Mouse (Mus musculus): Measurements from ENCODE around the gene Crabp1. TPM values are rescaled to one million over a fixed set of nuclear protein-coding genes. Genes with fewer than 3 reads are reported as not detected.

Gene Crabp1
- polyA plus RNA-seq, 1 experiment from 2014 or later: 126 TPM

GRCm38 (mm10) chr9:54784003-54784402 lies 19.5 kb downstream of the Crabp1 start:
- ATAC-seq (ENCODE audit: insufficient number of reproducible peaks, insufficient read depth, low FRiP score, low read depth): peak; percentile 75; the same call in 1 of the 2 replicates
- H3K4me2 ChIP-seq (replicated peaks; ENCODE audit: low read depth, low read length): no peak overlapping the region
- H3K9me3 ChIP-seq (ENCODE audit: control insufficient read depth, low read depth, low read length): no peaks in the 10 kb centered on the region
- WGBS: 30% methylated on average over 3 of the region's 3 CpGs
- H3K4me1 ChIP-seq (ENCODE audit: control insufficient read depth, insufficient read depth, low read length): peaks cover 30% of the 10 kb centered on the region; the same call in 1 of the 2 replicates
- H3K27me3 ChIP-seq (ENCODE audit: control insufficient read depth, insufficient read depth, low read length): no peaks in the 10 kb centered on the region
- peak overlapping the region; percentile 61; the same call in 1 of the 2 replicates for H3K27ac ChIP-seq (ENCODE audit: low read length)
- H3K4me3 ChIP-seq (ENCODE audit: low read depth, low read length): no peak overlapping the region
- H3K9ac ChIP-seq (replicated peaks; ENCODE audit: low read depth, low read length): no peak overlapping the region
- no peaks in the 10 kb centered on the region for H3K36me3 ChIP-seq (ENCODE audit: control insufficient read depth, insufficient read depth, low read length)

GRCm38 (mm10) chr9:54785215-54785614 lies 20.7 kb downstream of the Crabp1 start:
- Histone ChIP-seq H3K27ac (ENCODE audit: low read length) (peak overlapping the region; percentile 61; the same call in 1 of the 2 replicates), H3K36me3 (ENCODE audit: control insufficient read depth, insufficient read depth, low read length) (no peaks in the 10 kb centered on the region), H3K4me1 (ENCODE audit: control insufficient read depth, insufficient read depth, low read length) (peaks cover 30% of the 10 kb centered on the region; the same call in 1 of the 2 replicates), H3K9ac (replicated peaks; ENCODE audit: low read depth, low read length) (no peak overlapping the region), H3K9me3 (ENCODE audit: control insufficient read depth, low read depth, low read length) (no peaks in the 10 kb centered on the region), H3K27me3 (ENCODE audit: control insufficient read depth, insufficient read depth, low read length) (no peaks in the 10 kb centered on the region), H3K4me3 (ENCODE audit: low read depth, low read length) (no peak overlapping the region), H3K4me2 (replicated peaks; ENCODE audit: low read depth, low read length) (no peak overlapping the region)
- WGBS: 51% methylated on average over 3 of the region's 3 CpGs
- no peak for ATAC-seq (ENCODE audit: insufficient number of reproducible peaks, insufficient read depth, low FRiP score, low read depth)

- Histone ChIP-seq H3K36me3 (ENCODE audit: control insufficient read depth, insufficient read depth, low read length) (no peaks in the 10 kb centered on the region), H3K4me1 (ENCODE audit: control insufficient read depth, insufficient read depth, low read length) (peaks cover 30% of the 10 kb centered on the region; the same call in 1 of the 2 replicates), H3K27me3 (ENCODE audit: control insufficient read depth, insufficient read depth, low read length) (no peaks in the 10 kb centered on the region), H3K9me3 (ENCODE audit: control insufficient read depth, low read depth, low read length) (no peaks in the 10 kb centered on the region), H3K4me2 (replicated peaks; ENCODE audit: low read depth, low read length) (no peak overlapping the region), H3K9ac (replicated peaks; ENCODE audit: low read depth, low read length) (no peak overlapping the region), H3K4me3 (ENCODE audit: low read depth, low read length) (no peak overlapping the region), H3K27ac (ENCODE audit: low read length) (no peak overlapping the region)
- no peak for ATAC-seq (ENCODE audit: insufficient number of reproducible peaks, insufficient read depth, low FRiP score, low read depth)
- 78% methylated on average over 1 of the region's 1 CpGs for WGBS
Measured at GRCm38 (mm10) chr9:54786083-54786482, 21.5 kb downstream of the Crabp1 start.

- Histone ChIP-seq H3K4me1 (ENCODE audit: control insufficient read depth, insufficient read depth, low read length) (peaks cover 25% of the 10 kb centered on the region; the same call in 1 of the 2 replicates), H3K27me3 (ENCODE audit: control insufficient read depth, insufficient read depth, low read length) (no peaks in the 10 kb centered on the region), H3K4me3 (ENCODE audit: low read depth, low read length) (no peak overlapping the region), H3K4me2 (replicated peaks; ENCODE audit: low read depth, low read length) (no peak overlapping the region), H3K9ac (replicated peaks; ENCODE audit: low read depth, low read length) (no peak overlapping the region), H3K36me3 (ENCODE audit: control insufficient read depth, insufficient read depth, low read length) (no peaks in the 10 kb centered on the region), H3K27ac (ENCODE audit: low read length) (no peak overlapping the region), H3K9me3 (ENCODE audit: control insufficient read depth, low read depth, low read length) (no peaks in the 10 kb centered on the region)
- peak; percentile 68; the same call in 1 of the 2 replicates for ATAC-seq (ENCODE audit: insufficient number of reproducible peaks, insufficient read depth, low FRiP score, low read depth)
- 23% methylated on average over 8 of the region's 8 CpGs for WGBS
Measured at GRCm38 (mm10) chr9:54787760-54788159, 23.2 kb downstream of the Crabp1 start.

GRCm38 (mm10) chr9:54790271-54790670 lies 25.7 kb downstream of the Crabp1 start:
- Histone ChIP-seq H3K36me3 (ENCODE audit: control insufficient read depth, insufficient read depth, low read length) (no peaks in the 10 kb centered on the region), H3K4me2 (replicated peaks; ENCODE audit: low read depth, low read length) (no peak overlapping the region), H3K4me1 (ENCODE audit: control insufficient read depth, insufficient read depth, low read length) (peaks cover 8% of the 10 kb centered on the region; the same call in 1 of the 2 replicates), H3K27ac (ENCODE audit: low read length) (no peak overlapping the region), H3K9me3 (ENCODE audit: control insufficient read depth, low read depth, low read length) (no peaks in the 10 kb centered on the region), H3K27me3 (ENCODE audit: control insufficient read depth, insufficient read depth, low read length) (no peaks in the 10 kb centered on the region), H3K4me3 (ENCODE audit: low read depth, low read length) (no peak overlapping the region), H3K9ac (replicated peaks; ENCODE audit: low read depth, low read length) (no peak overlapping the region)
- ATAC-seq (ENCODE audit: insufficient number of reproducible peaks, insufficient read depth, low FRiP score, low read depth): no peak
- 42% methylated on average over 5 of the region's 5 CpGs for WGBS

- 38% methylated on average over 10 of the region's 10 CpGs for WGBS
- H3K4me1 ChIP-seq (ENCODE audit: control insufficient read depth, insufficient read depth, low read length): 0 out of 2 replicates have a peak, but pooled peaks cover 4% of the 10 kb centered on the region
- no peak overlapping the region for H3K4me2 ChIP-seq (replicated peaks; ENCODE audit: low read depth, low read length)
- no peak overlapping the region for H3K9ac ChIP-seq (replicated peaks; ENCODE audit: low read depth, low read length)
- no peaks in the 10 kb centered on the region for H3K9me3 ChIP-seq (ENCODE audit: control insufficient read depth, low read depth, low read length)
- H3K27me3 ChIP-seq (ENCODE audit: control insufficient read depth, insufficient read depth, low read length): no peaks in the 10 kb centered on the region
- H3K27ac ChIP-seq (ENCODE audit: low read length): no peak overlapping the region
- H3K4me3 ChIP-seq (ENCODE audit: low read depth, low read length): no peak overlapping the region
- H3K36me3 ChIP-seq (ENCODE audit: control insufficient read depth, insufficient read depth, low read length): no peaks in the 10 kb centered on the region
- ATAC-seq (ENCODE audit: insufficient number of reproducible peaks, insufficient read depth, low FRiP score, low read depth): no peak
Measured at GRCm38 (mm10) chr9:54801460-54801961, 37.0 kb downstream of the Crabp1 start.

GRCm38 (mm10) chr9:54802749-54803679 lies 38.5 kb downstream of the Crabp1 start:
- no peaks in the 10 kb centered on the region for H3K27me3 ChIP-seq (ENCODE audit: control insufficient read depth, insufficient read depth, low read length)
- no peak overlapping the region for H3K27ac ChIP-seq (ENCODE audit: low read length)
- 65% methylated on average over 6 of the region's 6 CpGs for WGBS
- no peak overlapping the region for H3K9ac ChIP-seq (replicated peaks; ENCODE audit: low read depth, low read length)
- H3K4me3 ChIP-seq (ENCODE audit: low read depth, low read length): no peak overlapping the region
- no peak overlapping the region for H3K4me2 ChIP-seq (replicated peaks; ENCODE audit: low read depth, low read length)
- no peak for ATAC-seq (ENCODE audit: insufficient number of reproducible peaks, insufficient read depth, low FRiP score, low read depth)
- 0 out of 2 replicates have a peak, but pooled peaks cover 4% of the 10 kb centered on the region for H3K4me1 ChIP-seq (ENCODE audit: control insufficient read depth, insufficient read depth, low read length)
- H3K36me3 ChIP-seq (ENCODE audit: control insufficient read depth, insufficient read depth, low read length): no peaks in the 10 kb centered on the region
- no peaks in the 10 kb centered on the region for H3K9me3 ChIP-seq (ENCODE audit: control insufficient read depth, low read depth, low read length)

GRCm38 (mm10) chr9:54804351-54804750 lies 39.8 kb downstream of the Crabp1 start:
- Histone ChIP-seq H3K27ac (ENCODE audit: low read length) (no peak overlapping the region), H3K4me2 (replicated peaks; ENCODE audit: low read depth, low read length) (no peak overlapping the region), H3K9me3 (ENCODE audit: control insufficient read depth, low read depth, low read length) (no peaks in the 10 kb centered on the region), H3K27me3 (ENCODE audit: control insufficient read depth, insufficient read depth, low read length) (no peaks in the 10 kb centered on the region), H3K4me3 (ENCODE audit: low read depth, low read length) (no peak overlapping the region), H3K36me3 (ENCODE audit: control insufficient read depth, insufficient read depth, low read length) (no peaks in the 10 kb centered on the region), H3K9ac (replicated peaks; ENCODE audit: low read depth, low read length) (no peak overlapping the region), H3K4me1 (ENCODE audit: control insufficient read depth, insufficient read depth, low read length) (0 out of 2 replicates have a peak, but pooled peaks cover 4% of the 10 kb centered on the region)
- no peak for ATAC-seq (ENCODE audit: insufficient number of reproducible peaks, insufficient read depth, low FRiP score, low read depth)
- 72% methylated on average over 5 of the region's 5 CpGs for WGBS

All from stomach, embryonic 14.5 days (tissue).